ENCODE assay signal across 8 mouse cellular contexts in the genomic region with DNA sequence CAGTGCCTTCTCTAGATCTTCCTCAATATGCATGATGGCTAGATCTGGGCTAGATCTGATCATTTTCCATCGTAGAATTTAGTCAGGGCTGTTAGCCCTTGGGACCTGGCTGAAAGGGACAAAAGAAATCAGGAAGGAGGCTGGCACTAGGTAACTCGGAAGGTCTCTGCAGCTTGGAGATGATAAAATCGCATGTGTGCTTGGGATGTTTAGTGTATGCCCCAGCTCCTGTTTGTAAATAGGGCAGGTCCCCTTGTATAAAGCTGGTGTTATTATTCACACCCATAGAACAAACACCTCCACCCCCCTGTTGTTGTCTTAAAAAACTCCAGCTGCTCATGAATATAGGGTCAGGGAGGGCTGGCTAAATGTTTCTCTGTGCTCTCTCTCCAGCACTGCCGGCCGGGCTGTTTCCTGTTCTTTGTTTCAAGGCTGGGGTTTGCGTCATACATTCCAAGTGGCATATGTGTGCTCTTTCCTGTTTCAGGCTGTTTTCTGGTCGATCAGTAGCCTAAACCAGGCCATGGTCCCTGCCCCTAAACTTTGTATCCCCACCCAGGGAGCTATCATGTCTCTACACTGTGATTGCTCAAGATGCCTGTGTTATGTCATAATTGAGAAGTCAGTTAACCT. TPM values are rescaled to one million over a fixed set of nuclear protein-coding genes. Genes with fewer than 3 reads are reported as not detected.
DNase-seq lines count a peak whose midpoint lies in the region; ATAC-seq and TF ChIP-seq lines count a peak whose summit lies in the region.

No protein-coding gene starts in this region.

- no peak for ATAC-seq in embryonic facial prominence, embryonic 13.5 days (ENCODE audit: insufficient number of reproducible peaks, insufficient read depth, low FRiP score, low TSS enrichment, low read depth)
- ATAC-seq in stomach, embryonic 15.5 days (ENCODE audit: insufficient read depth, low FRiP score, low read depth), result no peak
- ATAC-seq in frontal cortex, adult (ENCODE audit: low TSS enrichment), result no peak

- H3K9ac ChIP-seq in embryonic facial prominence, embryonic 13.5 days, result peak overlapping the region; percentile 72
- H3K9ac ChIP-seq in stomach, embryonic 15.5 days, result peak overlapping the region; percentile 33

- 2% methylated on average over 7 of the region's 7 CpGs for WGBS in embryonic facial prominence, embryonic 13.5 days
- 3% methylated on average over 7 of the region's 7 CpGs for WGBS in stomach, embryonic 15.5 days

- peak; percentile 92 for DNase-seq in NIH3T3 (ENCODE audit: low read depth)
- peak; percentile 84 to 87 for DNase-seq in heart, postnatal 10 days
- DNase-seq in kidney, postnatal 25 days, result peak; percentile 75 to 89

- H3K4me3 ChIP-seq in C2C12 (ENCODE audit: insufficient read depth, poor library complexity, severe bottlenecking), result peak overlapping the region; percentile 82
- H3K4me3 ChIP-seq in embryonic facial prominence, embryonic 13.5 days, result peak overlapping the region; percentile 82
- H3K4me3 ChIP-seq in megakaryocyte, embryonic 14.5 days (replicated peaks), result peak overlapping the region; percentile 96
- peak overlapping the region; percentile 35 for H3K4me3 ChIP-seq in stomach, embryonic 15.5 days (replicated peaks)

- TF ChIP-seq CTCF in C2C12 (IDR thresholded peaks at IDR 0.05; ENCODE audit: control insufficient read depth, insufficient read depth, insufficient read length), result no peak

- peak overlapping the region; percentile 4 for H3ac ChIP-seq in C2C12 (ENCODE audit: control insufficient read depth, insufficient read length, low read depth)

- H3K4me1 ChIP-seq in embryonic facial prominence, embryonic 13.5 days, result peaks cover 61% of the 10 kb centered on the region
- H3K4me1 ChIP-seq in megakaryocyte, embryonic 14.5 days, result peaks cover 79% of the 10 kb centered on the region
- H3K4me1 ChIP-seq in stomach, embryonic 15.5 days, result peaks cover 37% of the 10 kb centered on the region

- peaks cover 77% of the 10 kb centered on the region for H3K79me2 ChIP-seq in C2C12 (ENCODE audit: control insufficient read depth, insufficient read depth)

- H3K27ac ChIP-seq in embryonic facial prominence, embryonic 13.5 days, result peak overlapping the region; percentile 84
- H3K27ac ChIP-seq in stomach, embryonic 15.5 days, result peak overlapping the region; percentile 95

- intact Hi-C loops in heart, postnatal 10 days (cut with DNase I), result loop anchor here (2.0 kb wide), 1 partner anchor 299 kb away; no protein-coding TSS in a partner anchor

- H3K79me3 ChIP-seq in C2C12 (ENCODE audit: low read depth), result peaks cover 66% of the 10 kb centered on the region

- no peaks in the 10 kb centered on the region for H3K9me3 ChIP-seq in embryonic facial prominence, embryonic 13.5 days
- H3K9me3 ChIP-seq in megakaryocyte, embryonic 14.5 days, result no peaks in the 10 kb centered on the region
- H3K9me3 ChIP-seq in stomach, embryonic 15.5 days, result no peaks in the 10 kb centered on the region

- no peaks in the 10 kb centered on the region for H3K27me3 ChIP-seq in C2C12 (ENCODE audit: control insufficient read depth, insufficient read depth, insufficient read length)
- no peaks in the 10 kb centered on the region for H3K27me3 ChIP-seq in embryonic facial prominence, embryonic 13.5 days
- H3K27me3 ChIP-seq in megakaryocyte, embryonic 14.5 days (replicated peaks), result no peaks in the 10 kb centered on the region
- H3K27me3 ChIP-seq in stomach, embryonic 15.5 days (replicated peaks), result no peaks in the 10 kb centered on the region

- peak overlapping the region; percentile 77 for H3K4me2 ChIP-seq in embryonic facial prominence, embryonic 13.5 days
- H3K4me2 ChIP-seq in stomach, embryonic 15.5 days, result peak overlapping the region; percentile 71

- H3K36me3 ChIP-seq in C2C12 (ENCODE audit: control insufficient read depth, insufficient read depth), result peaks cover 12% of the 10 kb centered on the region
- H3K36me3 ChIP-seq in embryonic facial prominence, embryonic 13.5 days, result no peaks in the 10 kb centered on the region
- peaks cover 24% of the 10 kb centered on the region for H3K36me3 ChIP-seq in megakaryocyte, embryonic 14.5 days (replicated peaks; ENCODE audit: low read length)
- H3K36me3 ChIP-seq in stomach, embryonic 15.5 days, result no peaks in the 10 kb centered on the region

TF ChIP-seq in C2C12, 6 proteins besides CTCF, POLR2A, EP300 and RAD21:
- TF ChIP-seq MAX (IDR thresholded peaks at IDR 0.05) (peak; percentile 22), CEBPB (IDR thresholded peaks at IDR 0.05; ENCODE audit: low read depth) (peak; percentile 93), FOSL1 (IDR thresholded peaks at IDR 0.05; ENCODE audit: insufficient read depth, low read length, poor library complexity, severe bottlenecking) (no peak), MYOG (IDR thresholded peaks at IDR 0.05; ENCODE audit: control insufficient read depth, extremely low read depth, insufficient read length) (no peak)

RNA-seq across cellular contexts. Expression of a gene that starts 2.8 kb away (rescaled TPM):
- 9.5 TPM for polyA plus RNA-seq in C2C12 (2012; fragmentation: generic; extraction: Trizol)
- polyA plus RNA-seq in embryonic facial prominence, embryonic 13.5 days (2015; fragmentation: Nextera tagmentation; extraction: Ambion mirVana), result 58.2 and 58.3 TPM in 2 replicates
- total RNA-seq in heart, postnatal 10 days (2021), result 10 to 100 TPM; 78.9 to 81.0 TPM
- 73.1 and 120 TPM in 2 replicates for polyA plus RNA-seq in megakaryocyte, embryonic 14.5 days (2012; ENCODE audit: insufficient read depth, low replicate concordance)
- polyA plus RNA-seq in stomach, embryonic 15.5 days (2015; fragmentation: Nextera tagmentation; extraction: Ambion mirVana), result 103 and 104 TPM in 2 replicates

Comparison
In these comparisons a context has a peak if more than half of its experiments do, and no peak if none do; other contexts are left out.
1. H3K4me3 ChIP-seq: peak in every context shown above with its lines; median percentile 96 in megakaryocyte, embryonic 14.5 days; 82 in C2C12; 82 in embryonic facial prominence, embryonic 13.5 days; 35 in stomach, embryonic 15.5 days.